Mouse (Mus musculus) heart, postnatal 0 days (tissue): ENCODE results near the gene Adamtsl1.

Source experiments
- CTCF ChIP-seq: IDR thresholded peaks from 2 replicates; pipeline ENCODE4 v1.5.1; 2016; ENCODE audit warnings: antibody characterized with exemption, control low read depth, low read depth
- EP300 ChIP-seq: IDR thresholded peaks from 2 replicates; pipeline ENCODE4 v1.6.1; 2016; ENCODE audit warnings: antibody characterized with exemption, low read depth

- TF ChIP-seq CTCF (no peak), EP300 (no peak)
Measured at GRCm38 (mm10) chr4:86359398-86359797, 845.4 kb downstream of the Adamtsl1 start.
